Mouse (Mus musculus) C2C12 (cell line): ENCODE results near the gene Magi1.

Source experiments
- CTCF ChIP-seq: IDR thresholded peaks from one replicate; pipeline ENCODE4 v1.5.1; 2011; ENCODE audit not compliant: control insufficient read depth, insufficient read depth, insufficient read length
- FOSL1 ChIP-seq: IDR thresholded peaks from one replicate; pipeline ENCODE4 v1.8.0; 2011; ENCODE audit warnings: mild to moderate bottlenecking, low read length; ENCODE audit not compliant: poor library complexity, insufficient read depth, severe bottlenecking
- MAX ChIP-seq: IDR thresholded peaks from one replicate; pipeline ENCODE4 v1.6.1; 2011; ENCODE audit warnings: mild to moderate bottlenecking, control low read depth
- MYOD1 ChIP-seq: IDR thresholded peaks from one replicate; pipeline ENCODE4 v1.6.1; 2011; ENCODE audit warnings: low read depth; ENCODE audit not compliant: control insufficient read depth, insufficient read length
- USF1 ChIP-seq: IDR thresholded peaks from one replicate; pipeline ENCODE4 v1.6.1; 2011; ENCODE audit warnings: low read depth, mild to moderate bottlenecking, control low read depth, moderate library complexity

GRCm38 (mm10) chr6:94043461-94043860 lies 240.3 kb downstream of the Magi1 start:
- no peak for TF ChIP-seq MYOD1
- no peak for TF ChIP-seq CTCF
- no peak for TF ChIP-seq USF1
- TF ChIP-seq FOSL1, result no peak
- no peak for TF ChIP-seq MAX
